Mouse (Mus musculus) c-Kit-positive CD71-positive TER-119-positive erythroid progenitor cells, embryonic 14.5 days (primary cell): Measurements from ENCODE around the gene Helz.
A peak's percentile ranks its signal among the peaks of the same experiment; 100 is the strongest.

Experiments used
- DNase-seq: peaks from one replicate; pipeline ENCODE4 v3.0.0-alpha.2; 2013; ENCODE audit warnings: low spot score

Gene Helz

DNA sequence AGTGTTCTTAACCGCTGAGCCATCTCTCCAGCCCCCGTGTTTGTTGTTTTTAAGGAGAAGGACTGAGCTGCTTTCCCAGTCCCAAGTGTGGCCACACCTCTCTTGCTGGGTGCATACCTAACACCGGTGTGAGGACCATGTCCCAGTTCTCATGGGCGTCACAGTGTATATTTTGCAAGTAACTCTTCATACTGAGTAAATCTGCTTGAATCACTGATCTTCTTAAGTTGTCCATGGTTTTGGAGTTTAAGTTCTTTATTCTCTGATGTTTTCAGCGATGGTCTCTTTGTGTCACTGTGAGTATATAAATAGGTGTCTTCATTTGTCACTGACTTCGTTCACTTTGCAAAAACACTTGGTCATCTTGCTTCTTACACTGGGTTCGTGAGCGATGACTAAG, 126.9 kb downstream of the Helz start:
- no peak for DNase-seq

GRCm38 (mm10) chr11:107675246-107675645, 127.5 kb downstream of the Helz start:
- DNase-seq = no peak

- DNase-seq = no peak
These were observed 128.6 kb downstream of the Helz start for GRCm38 (mm10) chr11:107676207-107676940.

DNA sequence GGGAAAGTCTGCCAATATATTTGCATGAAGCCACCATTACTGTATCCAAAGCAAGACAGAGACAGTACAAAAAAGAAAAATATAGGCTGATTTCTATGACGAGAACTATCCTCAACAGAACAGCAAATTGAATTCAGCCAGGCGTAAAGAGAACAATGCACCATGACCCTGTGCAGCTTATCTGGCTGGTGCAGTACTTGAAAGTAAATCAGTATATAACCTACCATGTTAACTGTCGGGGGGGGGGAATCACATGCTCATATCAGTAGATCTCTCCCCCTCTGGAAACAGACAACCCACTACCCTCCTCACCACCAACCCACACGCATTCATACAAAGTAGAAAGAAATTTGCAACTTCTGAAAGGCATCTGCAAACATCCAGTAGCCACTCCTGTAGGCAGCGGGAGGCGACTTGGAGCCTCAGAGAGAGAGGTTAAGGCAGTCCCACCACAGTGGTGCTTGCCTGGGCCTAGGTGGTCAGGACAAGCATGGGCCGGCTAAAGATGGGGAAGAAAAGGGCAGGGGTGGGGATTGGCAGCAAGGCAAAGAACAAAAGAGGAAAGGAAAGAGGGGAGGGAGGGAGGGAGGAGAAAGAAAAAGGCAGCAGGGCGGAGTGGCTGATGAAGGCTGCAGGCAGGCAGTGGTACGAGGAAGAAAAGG, 135.1 kb downstream of the Helz start:
- no peak for DNase-seq

GRCm38 (mm10) chr11:107683544-107684465, 136.1 kb downstream of the Helz start:
- no peak for DNase-seq

DNA sequence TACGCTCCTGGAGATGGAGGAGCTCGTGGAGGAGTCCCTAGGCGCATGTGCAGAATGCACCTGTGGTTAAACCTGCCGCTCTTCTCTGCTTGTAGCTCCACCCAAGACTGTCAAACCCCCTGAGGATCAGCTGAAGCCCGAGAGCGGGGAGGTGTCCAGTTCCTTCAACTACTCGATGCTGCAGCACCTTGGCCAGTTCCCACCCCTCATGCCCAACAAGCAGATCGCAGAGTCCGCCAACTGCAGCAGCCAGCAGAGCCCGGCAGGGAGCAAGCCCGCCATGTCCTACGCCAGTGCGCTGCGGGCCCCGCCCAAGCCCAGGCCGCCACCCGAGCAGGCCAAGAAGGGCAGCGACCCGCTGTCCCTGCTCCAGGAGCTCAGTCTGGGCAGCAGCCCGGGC, 138.6 kb downstream of the Helz start:
- no peak for DNase-seq

DNA sequence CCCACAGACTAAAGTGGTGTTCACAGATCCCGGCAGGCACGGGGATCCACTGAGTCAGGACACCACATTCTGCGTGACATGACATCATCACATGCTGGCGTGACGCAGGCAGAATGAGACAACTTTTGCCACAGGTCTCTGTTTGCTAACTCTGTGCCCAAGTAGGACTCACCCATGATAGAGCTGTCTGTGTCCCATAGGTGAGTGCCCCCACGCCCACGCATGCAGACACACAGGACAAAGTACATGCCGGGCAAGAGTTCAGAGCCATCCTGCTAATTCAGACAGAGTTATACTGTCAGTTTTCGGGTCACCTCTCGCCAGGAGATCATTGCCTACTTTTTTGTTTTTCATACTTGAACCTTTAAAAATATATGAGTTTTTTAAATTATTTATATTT, 140.8 kb downstream of the Helz start:
- DNase-seq = no peak

DNA sequence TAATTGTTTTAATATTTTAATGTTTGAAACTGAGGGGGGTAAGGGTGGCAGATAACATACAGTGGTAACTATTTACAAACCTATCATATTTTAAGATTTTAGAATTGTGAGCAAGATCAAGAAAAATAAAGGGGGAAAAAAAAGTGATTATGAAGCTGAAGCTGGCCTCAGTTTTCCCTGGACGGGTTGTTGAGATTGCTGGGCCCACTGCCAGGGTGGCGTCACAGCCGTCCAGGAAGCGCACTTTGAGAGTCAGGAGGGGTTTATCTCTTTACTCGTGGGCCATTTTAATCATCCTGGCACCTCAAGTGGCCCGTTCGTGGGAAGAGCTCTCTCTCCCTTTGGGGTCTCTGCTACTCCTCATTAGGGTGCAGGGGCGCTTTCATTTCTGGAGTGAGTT, 143.8 kb downstream of the Helz start:
- DNase-seq = no peak

DNA sequence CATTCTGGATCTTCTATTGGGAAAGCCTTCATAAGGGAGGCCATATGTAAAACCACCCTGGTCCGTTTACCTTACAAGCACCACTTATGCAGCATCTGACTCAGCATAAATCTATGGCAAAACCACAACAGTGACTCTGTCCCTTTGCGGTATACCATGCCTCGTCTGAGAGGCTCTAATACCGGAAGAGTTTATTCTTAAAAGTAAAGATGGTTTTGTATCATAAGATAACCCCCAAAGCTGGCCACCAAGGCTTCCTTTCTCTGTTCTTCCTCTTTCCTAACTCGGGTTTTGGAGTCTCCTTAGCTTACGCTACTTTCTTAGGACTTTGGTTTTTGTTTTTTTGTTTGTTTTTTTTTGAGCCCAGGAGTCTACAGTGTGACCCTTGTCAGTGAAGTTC, 145.6 kb downstream of the Helz start:
- peak; percentile 3 for DNase-seq

GRCm38 (mm10) chr11:107699967-107700366, 152.2 kb downstream of the Helz start:
- DNase-seq = no peak

- DNase-seq = no peak
These were observed 155.8 kb downstream of the Helz start for GRCm38 (mm10) chr11:107703272-107704134.

DNA sequence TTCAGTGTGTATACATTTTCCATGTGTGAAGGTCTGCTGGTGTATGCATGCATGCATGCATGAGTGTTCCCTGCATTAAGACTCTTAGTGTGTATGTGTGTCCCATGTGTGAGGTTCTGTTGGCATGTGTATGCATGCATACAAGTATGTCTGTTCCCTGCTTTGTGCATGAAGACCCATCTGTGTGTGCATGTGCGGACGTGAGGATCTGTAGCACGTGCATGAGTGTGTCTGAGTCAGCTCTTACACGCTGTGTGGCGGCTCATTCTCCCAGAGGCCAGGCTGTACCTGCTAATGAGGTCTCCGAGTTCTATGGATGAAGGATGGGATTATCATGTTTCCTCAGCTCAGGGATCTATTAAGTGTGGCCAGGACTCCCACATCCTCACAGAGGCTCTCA, 157.3 kb downstream of the Helz start:
- no peak for DNase-seq

DNA sequence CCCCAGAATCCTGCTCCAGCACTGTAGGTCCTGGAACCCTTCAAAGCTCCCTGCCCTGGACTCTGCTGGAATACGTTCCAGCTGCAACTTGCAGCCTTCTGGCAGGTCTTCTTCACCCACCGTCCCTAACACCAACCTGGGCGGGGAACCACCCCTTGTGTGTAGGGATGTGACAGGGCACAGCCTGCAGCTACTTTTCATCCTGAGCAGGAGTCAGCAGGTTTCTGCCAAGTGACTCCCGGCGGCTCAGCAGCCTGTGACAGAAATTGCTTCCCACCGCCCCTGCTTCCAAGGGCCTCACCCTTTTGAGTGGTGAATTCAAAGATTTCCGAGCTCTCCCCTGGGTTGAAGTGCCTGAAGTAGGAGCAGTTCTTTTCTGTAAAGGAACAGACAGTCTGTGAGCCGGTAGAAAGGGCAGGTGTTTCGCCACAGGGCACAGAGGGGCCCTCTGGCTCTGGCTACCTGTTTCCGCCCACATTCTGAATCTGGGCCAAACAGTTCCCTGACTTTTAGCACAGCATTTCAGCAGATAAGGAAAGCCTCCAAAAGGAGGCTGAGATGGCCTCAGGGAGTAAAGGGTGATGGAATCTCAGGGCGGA, 157.8 kb downstream of the Helz start:
- DNase-seq = no peak

- no peak for DNase-seq
These were observed 160.3 kb downstream of the Helz start for GRCm38 (mm10) chr11:107707897-107708610.

GRCm38 (mm10) chr11:107710379-107710778, 162.6 kb downstream of the Helz start:
- DNase-seq = no peak

GRCm38 (mm10) chr11:107714368-107714767, 166.6 kb downstream of the Helz start:
- no peak for DNase-seq

DNA sequence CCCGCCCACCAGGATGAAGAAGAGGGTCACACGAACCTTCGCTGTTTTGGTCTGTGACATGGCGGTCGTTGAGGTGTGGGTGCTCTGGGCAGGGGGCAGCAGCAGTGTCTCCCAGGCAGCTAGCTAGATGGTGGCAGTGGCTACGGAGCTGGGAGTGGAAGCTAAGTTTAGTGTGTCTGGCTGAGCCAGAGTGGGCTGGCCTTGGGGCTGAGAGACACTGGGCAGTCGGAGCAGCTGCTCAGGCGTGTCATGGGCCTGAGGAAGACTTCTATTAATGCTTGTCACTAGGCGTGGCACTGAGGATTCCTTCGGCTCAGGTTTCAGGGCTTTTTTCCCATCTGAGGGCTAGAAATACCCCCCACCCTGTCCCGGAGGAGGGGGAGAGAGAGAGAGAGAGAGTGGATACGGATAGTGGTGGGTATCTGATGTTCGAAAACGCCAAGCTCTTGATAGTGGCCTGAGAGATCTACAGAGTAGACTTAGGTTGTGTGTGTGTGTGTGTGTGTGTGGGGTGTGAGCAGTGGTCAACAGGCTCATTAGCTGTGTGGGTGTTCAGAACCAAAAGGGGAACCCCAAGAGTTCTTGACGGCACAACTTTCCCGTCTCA, 168.7 kb downstream of the Helz start, which contains the start of gene Cacng1:
Cacng1 (minus strand) TSS at position 191 of the 607 bp plus-strand sequence.
- no peak for DNase-seq

DNA sequence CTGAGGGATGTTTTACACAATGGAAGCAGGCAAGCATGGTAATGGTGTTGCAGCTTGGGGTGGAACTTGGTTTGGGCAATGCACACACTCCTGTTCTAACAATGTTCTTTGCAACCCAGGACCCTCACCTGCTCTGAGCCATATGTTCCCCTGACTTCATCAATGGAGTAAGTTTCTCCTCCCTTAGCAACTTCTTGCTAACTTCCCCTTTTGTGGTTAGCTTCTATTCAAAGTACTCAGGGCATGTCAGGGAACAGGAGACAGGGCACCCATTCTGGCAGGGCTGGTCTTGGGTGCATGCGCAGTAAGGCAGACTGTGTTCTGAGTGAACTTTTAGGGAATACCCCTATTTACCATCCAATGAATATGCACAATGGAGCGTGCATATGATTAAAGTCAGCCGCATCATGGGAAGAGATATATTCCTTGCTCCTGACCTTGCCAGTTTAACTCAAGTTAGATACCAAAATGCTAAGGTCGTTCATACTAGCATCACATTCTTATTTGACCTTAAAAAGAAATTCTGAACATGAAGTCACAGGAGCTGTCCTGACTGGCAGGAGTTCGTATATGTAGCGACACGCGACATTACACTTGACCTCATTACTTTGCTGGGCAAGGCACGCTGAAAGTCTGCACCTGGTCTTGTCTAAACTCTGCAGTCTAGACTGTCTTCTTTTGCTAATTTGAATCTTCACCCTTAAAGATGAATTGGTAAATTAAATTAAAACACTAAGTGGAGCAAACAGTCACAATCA, 172.7 kb downstream of the Helz start:
- no peak for DNase-seq

- DNase-seq = no peak
These were observed 173.3 kb downstream of the Helz start for GRCm38 (mm10) chr11:107721057-107721456.
